Mouse (Mus musculus) G1E (cell line): ENCODE measurements around the gene 4932415D10Rik.

Experiments
- CTCF ChIP-seq: IDR thresholded peaks from 2 replicates; pipeline ENCODE4 v1.5.1; 2012; ENCODE audit warnings: low read depth, low read length, inconsistent platforms, mixed read lengths
- POLR2AphosphoS5 ChIP-seq: IDR thresholded peaks from 2 replicates; pipeline ENCODE4 v1.6.1; 2012; ENCODE audit warnings: low read depth, low read length, inconsistent platforms; ENCODE audit not compliant: insufficient replicate concordance

DNA sequence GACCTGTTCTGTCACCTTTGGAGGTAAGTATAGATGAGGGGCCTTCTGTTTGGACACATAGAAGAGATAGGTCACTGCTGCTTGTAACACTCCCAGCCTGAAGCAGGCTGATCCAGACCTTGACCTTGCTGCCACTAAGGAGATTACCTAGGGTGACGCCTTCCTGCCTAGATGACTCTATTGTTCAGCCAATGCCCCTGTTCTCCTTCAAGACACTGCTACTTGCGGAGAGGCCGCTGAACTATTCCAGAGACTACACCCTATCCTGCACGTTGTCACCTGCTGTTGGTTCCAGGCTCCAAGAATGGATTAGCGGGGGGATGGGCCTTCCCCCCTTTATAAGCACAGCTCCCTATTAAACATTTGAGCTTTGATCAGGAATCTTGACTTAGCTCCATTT lies 13.4 kb upstream of the 4932415D10Rik start:
- TF ChIP-seq CTCF: no peak
- no peak for TF ChIP-seq POLR2AphosphoS5
